In the genomic region with DNA sequence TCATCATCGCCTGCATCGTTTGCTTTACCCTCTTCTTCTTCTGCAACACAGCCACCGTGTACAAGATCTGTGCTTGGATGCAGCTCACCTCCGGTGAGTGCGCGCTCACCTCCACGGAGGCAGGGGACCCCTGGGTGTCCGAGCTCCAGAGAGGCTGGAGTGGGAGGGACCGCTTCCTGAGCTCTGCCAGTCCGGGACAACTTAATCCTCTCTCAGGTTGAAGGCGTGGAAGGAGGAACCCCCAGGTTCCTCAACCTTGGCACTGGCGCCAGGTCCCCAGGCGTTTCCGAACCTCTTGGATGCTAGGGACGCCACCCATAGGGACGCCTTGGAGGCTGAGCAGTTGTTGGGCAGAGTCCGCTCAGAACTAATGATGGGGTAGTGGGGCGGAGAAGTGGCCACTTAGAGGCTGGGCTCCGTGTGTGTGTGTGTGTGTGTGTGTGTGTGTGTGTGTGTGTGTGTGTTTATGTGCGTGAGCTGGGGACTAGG, we compare ENCODE assay signal across 9 mouse cellular contexts. TPM values are rescaled to one million over a fixed set of nuclear protein-coding genes. Genes with fewer than 3 reads are reported as not detected.
A peak's percentile ranks its signal among the peaks of the same experiment; 100 is the strongest.
DNase-seq lines count a peak whose midpoint lies in the region; ATAC-seq lines count a peak whose summit lies in the region.
"Had no signal": no experiment of that assay in that cellular context is flagged by ENCODE, and none has a peak within 500 bp of the region (broad histone marks: within the 10 kb centered on the region; RNA-seq: fewer than 3 reads in every experiment).

No protein-coding gene starts in this region.

- no peaks in the 10 kb centered on the region; the same call in 1 of the 2 replicates for H3K27me3 ChIP-seq in hindbrain, embryonic 16.5 days (replicated peaks; ENCODE audit: control insufficient read depth, insufficient read depth, low read length)

- peak overlapping the region; percentile 76 for H3K27ac ChIP-seq in hindbrain, embryonic 16.5 days (ENCODE audit: low read depth, low read length)

- peak; percentile 8 to 11 for DNase-seq in frontal cortex, postnatal 10 days (ENCODE audit: low spot score in 2 of 2)
- DNase-seq in frontal cortex, adult 2 months (ENCODE audit: extremely low spot score in 1 of 2, low spot score in 1 of 2), result no peak
- DNase-seq in right cerebral cortex, adult 18-20 months, result peak; percentile 9
- no peak for DNase-seq in right cerebral cortex, postnatal 25 days
- DNase-seq in neural tube, embryonic 10.5 days (ENCODE audit: extremely low spot score, low spot score), result peak; percentile 59
- DNase-seq in adipocyte (ENCODE audit: low spot score), result no peak

- peak; percentile 50 for ATAC-seq in hindbrain, embryonic 16.5 days
- ATAC-seq in activated CD4-positive, CD25-positive, alpha-beta regulatory T cell, adult 4 months, result no peak

- WGBS in hindbrain, embryonic 16.5 days, result under 1% methylated on average over 20 of the region's 20 CpGs

- no peaks in the 10 kb centered on the region for H3K9me3 ChIP-seq in hindbrain, embryonic 16.5 days (ENCODE audit: control insufficient read depth, low read length)

- H3K9ac ChIP-seq in hindbrain, embryonic 16.5 days (ENCODE audit: low read depth, low read length), result peak overlapping the region; percentile 80

- H3K4me3 ChIP-seq in hindbrain, embryonic 16.5 days (ENCODE audit: low read length), result peak overlapping the region; percentile 76

- H3K4me1 ChIP-seq in hindbrain, embryonic 16.5 days (ENCODE audit: control insufficient read depth, insufficient read depth, low read depth, low read length), result peaks cover 7% of the 10 kb centered on the region

- H3K36me3 ChIP-seq in hindbrain, embryonic 16.5 days (ENCODE audit: control insufficient read depth, insufficient read depth, low read length), result no peaks in the 10 kb centered on the region

- H3K4me2 ChIP-seq in hindbrain, embryonic 16.5 days (ENCODE audit: low read length), result peak overlapping the region; percentile 94

RNA-seq across cellular contexts. Expression of gene Lhfpl3, which starts 0.7 kb away (rescaled TPM):
- polyA plus RNA-seq in frontal cortex, adult 2 months (2012; rRNA removed), result 33.5 and 43.4 TPM in 2 replicates
- 28.4 and 34.5 TPM in 2 replicates for polyA plus RNA-seq in hindbrain, embryonic 16.5 days (2015; fragmentation: Nextera tagmentation; extraction: Ambion mirVana)
- polyA plus RNA-seq in activated CD4-positive, CD25-positive, alpha-beta regulatory T cell, adult 4 months (2017; shearing (Covaris generic)), result under 1 TPM in 1 of 2 experiments, not detected in 1; 0.16 TPM
- polyA plus RNA-seq: C2C12 had no signal

Comparison
In these comparisons a context has a peak if more than half of its experiments do, and no peak if none do; other contexts are left out.
1. DNase-seq: peak in frontal cortex, postnatal 10 days (2 of 2), right cerebral cortex, adult 18-20 months (single experiment) and neural tube, embryonic 10.5 days (single experiment); none in frontal cortex, adult 2 months (0 of 2), right cerebral cortex, postnatal 25 days (single experiment) and adipocyte (single experiment).
2. RNA of gene Lhfpl3, which starts 0.7 kb away (polyA plus RNA-seq): 33.5 to 43.4 TPM in frontal cortex, adult 2 months and 28.4 to 34.5 TPM in hindbrain, embryonic 16.5 days; 0.16 TPM in activated CD4-positive, CD25-positive, alpha-beta regulatory T cell, adult 4 months; every median in the first group is over 10 times any median in the second.